Mouse (Mus musculus) bone marrow macrophage, adult 2 months (primary cell): Measurements from ENCODE around the gene Mrpl32.

Experiments used
- CTCF ChIP-seq: IDR thresholded peaks from 2 replicates; pipeline ENCODE4 v1.5.1; 2012; ENCODE audit warnings: low read depth, mild to moderate bottlenecking, low read length, moderate library complexity
- POLR2A ChIP-seq: IDR thresholded peaks from 2 replicates; pipeline ENCODE4 v1.6.1; 2012; ENCODE audit warnings: mild to moderate bottlenecking, low read depth, low read length, borderline replicate concordance

- TF ChIP-seq CTCF (no peak), POLR2A (no peak)
These were observed 5.3 kb downstream of the Mrpl32 start for GRCm38 (mm10) chr13:14607616-14608015.
